In genomic region chr2:77279861-77280511, GRCm38 (mm10) we compare ENCODE assay signal across 8 mouse cellular contexts. TPM values are rescaled to one million over a fixed set of nuclear protein-coding genes. Genes with fewer than 3 reads are reported as not detected.
DNase-seq lines count a peak whose midpoint lies in the region; ATAC-seq and TF ChIP-seq lines count a peak whose summit lies in the region.

No protein-coding gene starts in this region.

- DNase-seq in heart, adult 11 months, result peak; percentile 96
- no peak for DNase-seq in heart, postnatal 25 days (ENCODE audit: low spot score)
- DNase-seq in cerebellum, adult 11 months, result peak; percentile 45
- peak; percentile 52 for DNase-seq in forebrain, embryonic 14.5 days (ENCODE audit: low spot score)
- peak; percentile 61 for DNase-seq in kidney, postnatal 10 days
- peak; percentile 58 for DNase-seq in testis, postnatal 14 days (ENCODE audit: low spot score)

- H3K4me1 ChIP-seq in forebrain, embryonic 14.5 days (ENCODE audit: control insufficient read depth, insufficient read depth, low read length), result peaks cover 7% of the 10 kb centered on the region; the same call in 1 of the 2 replicates
- peaks cover 18% of the 10 kb centered on the region for H3K4me1 ChIP-seq in midbrain, embryonic 15.5 days

- no peaks in the 10 kb centered on the region for H3K27me3 ChIP-seq in C2C12 (ENCODE audit: control insufficient read depth, insufficient read depth, insufficient read length)
- no peaks in the 10 kb centered on the region for H3K27me3 ChIP-seq in forebrain, embryonic 14.5 days (replicated peaks; ENCODE audit: control insufficient read depth, insufficient read depth, low read length)
- H3K27me3 ChIP-seq in midbrain, embryonic 15.5 days (replicated peaks), result no peaks in the 10 kb centered on the region

- peak overlapping the region; percentile 87 for H3K27ac ChIP-seq in forebrain, embryonic 14.5 days (ENCODE audit: low read depth, low read length)
- peak overlapping the region; percentile 90 for H3K27ac ChIP-seq in midbrain, embryonic 15.5 days

- H3K9ac ChIP-seq in forebrain, embryonic 14.5 days (ENCODE audit: low read length), result peak overlapping the region; percentile 99
- H3K9ac ChIP-seq in midbrain, embryonic 15.5 days, result peak overlapping the region; percentile 100

- H3K9me3 ChIP-seq in forebrain, embryonic 14.5 days (replicated peaks; ENCODE audit: control insufficient read depth, low read length), result no peaks in the 10 kb centered on the region
- H3K9me3 ChIP-seq in midbrain, embryonic 15.5 days, result no peaks in the 10 kb centered on the region

- peak overlapping the region; percentile 97 for H3ac ChIP-seq in C2C12 (ENCODE audit: control insufficient read depth, insufficient read length, low read depth)

- H3K4me2 ChIP-seq in forebrain, embryonic 14.5 days (ENCODE audit: low read length), result peak overlapping the region; percentile 50
- H3K4me2 ChIP-seq in midbrain, embryonic 15.5 days, result peak overlapping the region; percentile 54

- 1% methylated on average over 42 of the region's 57 CpGs for WGBS in forebrain, embryonic 14.5 days
- 1% methylated on average over 32 of the region's 57 CpGs for WGBS in midbrain, embryonic 15.5 days

- peak overlapping the region; percentile 74 for H3K4me3 ChIP-seq in C2C12 (ENCODE audit: insufficient read depth, poor library complexity, severe bottlenecking)
- peak overlapping the region; percentile 95 for H3K4me3 ChIP-seq in forebrain, embryonic 14.5 days (ENCODE audit: low read depth, low read length)
- peak overlapping the region; percentile 95 for H3K4me3 ChIP-seq in midbrain, embryonic 15.5 days

- intact Hi-C loops in heart, postnatal 25 days (cut with DNase I), result no loop called here

- peak; percentile 67 for ATAC-seq in forebrain, embryonic 14.5 days
- ATAC-seq in midbrain, embryonic 15.5 days (replicated peaks), result peak; percentile 71

- H3K36me3 ChIP-seq in C2C12 (ENCODE audit: control insufficient read depth, insufficient read depth), result peaks cover 3% of the 10 kb centered on the region
- no peaks in the 10 kb centered on the region for H3K36me3 ChIP-seq in forebrain, embryonic 14.5 days (ENCODE audit: control insufficient read depth, insufficient read depth, low read length)
- H3K36me3 ChIP-seq in midbrain, embryonic 15.5 days (replicated peaks), result no peaks in the 10 kb centered on the region

- peaks cover 49% of the 10 kb centered on the region for H3K79me3 ChIP-seq in C2C12 (ENCODE audit: low read depth)

- peaks cover 52% of the 10 kb centered on the region for H3K79me2 ChIP-seq in C2C12 (ENCODE audit: control insufficient read depth, insufficient read depth)

- TF ChIP-seq CTCF in C2C12 (IDR thresholded peaks at IDR 0.05; ENCODE audit: control insufficient read depth, insufficient read depth, insufficient read length), result no peak

TF ChIP-seq in C2C12, 6 proteins besides CTCF, POLR2A, EP300 and RAD21:
- TF ChIP-seq MYOG (IDR thresholded peaks at IDR 0.05; ENCODE audit: control insufficient read depth, extremely low read depth, insufficient read length) (no peak), FOSL1 (IDR thresholded peaks at IDR 0.05; ENCODE audit: insufficient read depth, low read length, poor library complexity, severe bottlenecking) (no peak), USF1 (IDR thresholded peaks at IDR 0.05; ENCODE audit: low read depth) (no peak), MYOD1 (IDR thresholded peaks at IDR 0.05; ENCODE audit: control insufficient read depth, insufficient read length, low read depth) (no peak), MAX (IDR thresholded peaks at IDR 0.05) (no peak), CEBPB (IDR thresholded peaks at IDR 0.05; ENCODE audit: low read depth) (no peak)

RNA-seq across cellular contexts. Expression of gene Sestd1, which starts 0.4 kb away (rescaled TPM):
- 10 to 100 TPM; 20.3 to 21.2 TPM for total RNA-seq in heart, postnatal 25 days (2021)
- 15.2 TPM for polyA plus RNA-seq in C2C12 (2012; fragmentation: generic; extraction: Trizol)
- polyA plus RNA-seq in forebrain, embryonic 14.5 days (2014; fragmentation: Nextera tagmentation; extraction: Ambion mirVana), result 32.3 and 43.1 TPM in 2 replicates
- polyA plus RNA-seq in midbrain, embryonic 15.5 days (2015; fragmentation: Nextera tagmentation; extraction: Ambion mirVana), result 36.3 and 38.1 TPM in 2 replicates
